Mouse (Mus musculus) ES-Bruce4 (cell line): ENCODE results near the gene Nudcd3. TPM values are rescaled to one million over a fixed set of nuclear protein-coding genes. Genes with fewer than 3 reads are reported as not detected.

Experiments used
- H3K27ac ChIP-seq: 2 replicates; pipeline ENCODE4 v1.5.1; 2012; ENCODE audit warnings: low read length, inconsistent platforms; ENCODE audit not compliant: insufficient read depth
- H3K27me3 ChIP-seq: 2 replicates; pipeline ENCODE4 v1.6.1; 2012; ENCODE audit warnings: mild to moderate bottlenecking, low read length, inconsistent platforms; ENCODE audit not compliant: control insufficient read depth, poor library complexity, insufficient read depth, severe bottlenecking
- H3K36me3 ChIP-seq: 2 replicates; pipeline ENCODE4 v1.6.1; 2012; ENCODE audit warnings: inconsistent platforms, mild to moderate bottlenecking, low read length, moderate library complexity; ENCODE audit not compliant: control insufficient read depth, poor library complexity, insufficient read depth, severe bottlenecking
- H3K4me1 ChIP-seq: one replicate; pipeline ENCODE4 v1.8.1; 2011; ENCODE audit warnings: low read length; ENCODE audit not compliant: control insufficient read depth, insufficient read depth
- H3K4me3 ChIP-seq: 2 replicates; pipeline ENCODE4 v1.5.1; 2011; ENCODE audit warnings: low read depth, mild to moderate bottlenecking, low read length
- H3K9ac ChIP-seq: 2 replicates; pipeline ENCODE4 v1.6.1; 2012; ENCODE audit warnings: low read depth, mild to moderate bottlenecking, inconsistent platforms; ENCODE audit not compliant: poor library complexity, severe bottlenecking
- H3K9me3 ChIP-seq: replicated peaks from 2 replicates; pipeline ENCODE4 v1.6.1; 2012; ENCODE audit warnings: mild to moderate bottlenecking, low read length, inconsistent platforms; ENCODE audit not compliant: control insufficient read depth, poor library complexity, insufficient read depth, severe bottlenecking
- CTCF ChIP-seq: IDR thresholded peaks from one replicate; pipeline ENCODE4 v1.8.1; 2011; ENCODE audit warnings: low read depth, low read length
- EP300 ChIP-seq: IDR thresholded peaks from 2 replicates; pipeline ENCODE4 v1.6.1; 2011; ENCODE audit warnings: low read depth, low read length; ENCODE audit not compliant: insufficient read depth
- POLR2A ChIP-seq: IDR thresholded peaks from one replicate; pipeline ENCODE4 v1.8.1; 2011; ENCODE audit warnings: low read length; ENCODE audit not compliant: insufficient read depth
- polyA plus RNA-seq: library from polyadenylated mRNA; stranded (reverse); fragments of >200 nt; gene quantifications from 2 replicates; pipeline ENCODE4 v1.2.4, GENCODE M21; 2011; ENCODE audit warnings: low read depth; ENCODE audit not compliant: missing spikeins, insufficient read depth, insufficient read length

Nudcd3 gene
- polyA plus RNA-seq, 1 experiment, result 78.2 TPM

GRCm38 (mm10) chr11:6199410-6200086 is 667 bp downstream of the Nudcd3 start, which contains the start of gene A730071L15Rik:
TSS of gene A730071L15Rik (plus strand) at chr11:6200029.
- H3K27ac ChIP-seq, result peak within 1 kb of the TSS; percentile 59
- H3K36me3 ChIP-seq, result peaks cover under 1% of the 10 kb centered on the region; the same call in 1 of the 2 replicates
- peak within 1 kb of the TSS; percentile 76 for H3K4me3 ChIP-seq
- H3K9me3 ChIP-seq, result no peaks in the 10 kb centered on the region
- no peaks in the 10 kb centered on the region for H3K27me3 ChIP-seq
- TF ChIP-seq EP300 (no peak), POLR2A (no peak), CTCF (no peak)
- H3K4me1 ChIP-seq, result peaks cover 4% of the 10 kb centered on the region
- H3K9ac ChIP-seq, result peak within 1 kb of the TSS; percentile 85

DNA sequence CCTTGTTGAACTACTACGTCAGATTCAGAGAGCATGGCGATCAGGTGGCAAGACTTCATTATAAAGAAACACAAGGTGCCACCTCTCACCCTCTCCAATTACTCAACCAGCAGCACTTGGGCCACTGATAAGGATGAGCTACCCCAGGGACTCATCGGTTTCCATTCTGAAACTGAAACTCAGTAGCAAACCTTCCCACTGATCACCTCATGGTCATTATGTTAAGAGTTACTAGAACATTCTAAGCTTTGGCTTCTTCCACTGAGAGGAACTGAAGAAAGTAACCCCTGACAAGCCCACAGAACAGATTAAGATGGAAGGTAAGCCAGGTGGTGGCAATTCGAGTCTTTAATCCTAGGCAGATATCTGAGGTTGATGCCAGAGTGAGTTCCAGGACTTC is 1.8 kb downstream of the Nudcd3 start:
- Histone ChIP-seq H3K36me3 (peaks cover 7% of the 10 kb centered on the region), H3K9me3 (no peaks in the 10 kb centered on the region), H3K27me3 (no peaks in the 10 kb centered on the region), H3K4me3 (no peak overlapping the region), H3K27ac (no peak overlapping the region), H3K4me1 (peaks cover 4% of the 10 kb centered on the region), H3K9ac (peak overlapping the region; percentile 85; the same call in 1 of the 2 replicates)
- TF ChIP-seq CTCF, result no peak
- TF ChIP-seq POLR2A, result no peak
- TF ChIP-seq EP300, result no peak

DNA sequence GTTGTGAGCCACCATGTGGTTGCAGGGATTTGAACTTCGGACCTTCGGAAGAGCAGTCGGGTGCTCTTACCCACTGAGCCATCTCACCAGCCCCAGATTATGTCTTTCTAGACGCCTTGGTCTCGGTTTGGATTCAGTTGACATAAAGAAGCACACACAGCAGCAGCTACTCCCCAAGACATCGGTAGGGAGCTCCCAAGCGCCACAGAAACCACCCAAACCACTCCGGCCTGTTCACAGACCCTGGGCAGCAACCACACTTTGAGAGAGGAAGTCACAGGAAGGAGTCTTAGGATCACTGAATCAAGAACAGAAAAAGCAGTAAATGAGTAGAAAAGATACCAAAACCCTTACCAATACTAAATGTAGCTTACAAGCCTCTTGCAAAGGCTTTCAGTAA is 3.4 kb downstream of the Nudcd3 start:
- peaks cover 4% of the 10 kb centered on the region for H3K4me1 ChIP-seq
- H3K36me3 ChIP-seq, result peaks cover 20% of the 10 kb centered on the region
- no peak overlapping the region for H3K27ac ChIP-seq
- no peaks in the 10 kb centered on the region for H3K9me3 ChIP-seq
- TF ChIP-seq CTCF, result no peak
- TF ChIP-seq POLR2A, result no peak
- TF ChIP-seq EP300, result no peak
- no peak overlapping the region for H3K9ac ChIP-seq
- H3K4me3 ChIP-seq, result no peak overlapping the region
- no peaks in the 10 kb centered on the region for H3K27me3 ChIP-seq

DNA sequence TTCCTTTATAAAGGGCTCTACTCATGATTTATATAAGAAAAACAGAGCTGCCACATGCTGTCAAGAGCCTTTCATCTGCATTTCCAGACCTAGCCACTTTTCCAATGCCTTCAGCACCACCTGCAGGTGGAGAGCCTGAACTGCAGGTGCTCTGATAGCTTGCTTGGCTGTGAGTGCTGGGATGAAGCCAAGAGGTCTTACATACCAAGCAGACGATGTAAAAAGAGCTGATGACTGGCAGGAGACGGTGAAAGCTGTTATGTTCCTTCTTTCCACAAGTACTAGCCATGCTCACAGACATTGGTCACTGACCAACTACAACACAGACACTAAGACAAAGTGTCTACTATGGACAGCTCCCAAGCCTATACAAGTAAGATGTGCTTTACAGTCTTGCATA is 12.3 kb downstream of the Nudcd3 start:
- H3K9me3 ChIP-seq, result no peaks in the 10 kb centered on the region
- no peak overlapping the region for H3K4me3 ChIP-seq
- H3K9ac ChIP-seq, result no peak overlapping the region
- no peaks in the 10 kb centered on the region for H3K27me3 ChIP-seq
- peaks cover 4% of the 10 kb centered on the region for H3K4me1 ChIP-seq
- H3K27ac ChIP-seq, result no peak overlapping the region
- H3K36me3 ChIP-seq, result peaks cover 23% of the 10 kb centered on the region
- TF ChIP-seq EP300 (no peak), CTCF (peak; percentile 91), POLR2A (no peak)

GRCm38 (mm10) chr11:6187399-6187798 is 12.8 kb downstream of the Nudcd3 start:
- H3K27ac ChIP-seq, result no peak overlapping the region
- peaks cover 18% of the 10 kb centered on the region for H3K36me3 ChIP-seq
- no peaks in the 10 kb centered on the region for H3K9me3 ChIP-seq
- no peak for TF ChIP-seq POLR2A
- no peak for TF ChIP-seq CTCF
- no peak for TF ChIP-seq EP300
- peaks cover 4% of the 10 kb centered on the region for H3K4me1 ChIP-seq
- H3K9ac ChIP-seq, result no peak overlapping the region
- H3K4me3 ChIP-seq, result no peak overlapping the region
- H3K27me3 ChIP-seq, result no peaks in the 10 kb centered on the region

DNA sequence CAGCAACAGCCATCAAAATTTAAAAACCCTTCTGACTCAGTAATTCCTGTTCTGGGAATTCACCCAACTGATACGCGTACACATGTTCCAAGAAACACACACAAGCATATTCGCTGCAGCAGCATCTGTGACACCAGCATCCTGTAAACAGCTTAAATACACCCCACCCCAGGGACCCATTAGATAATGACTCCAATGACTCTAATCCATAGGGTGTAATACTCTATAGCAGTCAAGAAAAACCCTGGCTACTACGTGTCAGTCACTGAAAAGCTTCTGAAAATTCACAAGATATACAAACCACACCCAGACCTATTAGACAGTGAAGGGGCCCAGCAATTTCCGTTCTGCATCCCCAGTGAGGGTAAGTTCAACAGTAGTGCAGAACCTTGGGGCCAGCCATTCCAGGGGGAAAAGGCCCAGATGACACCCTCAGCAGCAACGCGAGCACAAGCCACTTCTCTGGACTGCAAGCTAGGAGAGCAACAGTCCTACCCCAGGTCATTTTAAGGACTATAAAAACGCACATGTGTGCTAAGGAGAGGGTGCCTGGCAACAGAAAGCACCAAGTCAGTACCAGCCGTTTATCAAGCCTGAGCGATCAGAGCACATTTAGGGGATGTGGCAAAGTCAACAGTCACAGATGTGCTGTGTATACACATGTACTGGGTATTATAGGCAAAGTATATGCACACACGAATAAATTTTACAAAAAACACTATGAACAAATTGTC is 15.8 kb downstream of the Nudcd3 start:
- Histone ChIP-seq H3K9me3 (no peaks in the 10 kb centered on the region), H3K9ac (no peak overlapping the region), H3K27me3 (no peaks in the 10 kb centered on the region), H3K4me1 (peaks cover 6% of the 10 kb centered on the region), H3K27ac (no peak overlapping the region), H3K4me3 (no peak overlapping the region), H3K36me3 (no peaks in the 10 kb centered on the region)
- TF ChIP-seq EP300 (no peak), CTCF (no peak), POLR2A (no peak)
